Mouse (Mus musculus): Measurements from ENCODE around the gene Fuca1. TPM values are rescaled to one million over a fixed set of nuclear protein-coding genes. Genes with fewer than 3 reads are reported as not detected.

Gene Fuca1
- polyA plus RNA-seq, 1 experiment from 2014 or later, result 71.8 TPM

GRCm38 (mm10) chr4:135880018-135880417 is 40.5 kb upstream of the Fuca1 start:
- H3K4me3 ChIP-seq (replicated peaks), result no peak overlapping the region
- ATAC-seq (replicated peaks; ENCODE audit: low FRiP score), result no peak
- no peak overlapping the region for H3K27ac ChIP-seq
- no peaks in the 10 kb centered on the region for H3K36me3 ChIP-seq
- H3K9me3 ChIP-seq (replicated peaks), result no peaks in the 10 kb centered on the region
- H3K4me2 ChIP-seq, result no peak overlapping the region
- H3K4me1 ChIP-seq, result peaks cover 38% of the 10 kb centered on the region
- no peak overlapping the region for H3K9ac ChIP-seq
- WGBS, result 98% methylated on average over 6 of the region's 6 CpGs
- H3K27me3 ChIP-seq, result no peaks in the 10 kb centered on the region

DNA sequence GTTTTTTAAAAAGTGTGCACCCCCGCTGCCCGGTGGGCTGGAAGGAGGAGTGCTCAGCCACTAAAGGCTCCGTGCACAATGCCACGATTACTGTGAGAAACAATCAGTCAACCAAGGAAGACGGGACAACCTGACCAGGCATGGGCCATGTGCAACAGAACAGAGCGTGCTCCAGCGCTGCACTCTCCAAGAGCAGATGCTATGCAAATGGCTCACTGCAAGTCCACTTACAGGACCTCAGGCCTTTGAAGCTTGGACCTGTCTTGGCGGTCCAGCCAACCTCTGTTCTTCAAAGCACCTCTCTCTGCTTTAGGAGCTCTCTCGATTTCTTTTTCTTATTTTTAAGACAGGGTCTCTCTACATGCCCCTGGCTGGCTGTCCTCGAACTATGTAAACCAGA is 40.0 kb upstream of the Fuca1 start:
- Histone ChIP-seq H3K4me3 (replicated peaks) (no peak overlapping the region), H3K27ac (no peak overlapping the region), H3K36me3 (no peaks in the 10 kb centered on the region), H3K27me3 (no peaks in the 10 kb centered on the region), H3K4me1 (peaks cover 33% of the 10 kb centered on the region), H3K4me2 (no peak overlapping the region), H3K9me3 (replicated peaks) (no peaks in the 10 kb centered on the region), H3K9ac (no peak overlapping the region)
- ATAC-seq (replicated peaks; ENCODE audit: low FRiP score), result no peak
- WGBS, result 75% methylated on average over 10 of the region's 10 CpGs

DNA sequence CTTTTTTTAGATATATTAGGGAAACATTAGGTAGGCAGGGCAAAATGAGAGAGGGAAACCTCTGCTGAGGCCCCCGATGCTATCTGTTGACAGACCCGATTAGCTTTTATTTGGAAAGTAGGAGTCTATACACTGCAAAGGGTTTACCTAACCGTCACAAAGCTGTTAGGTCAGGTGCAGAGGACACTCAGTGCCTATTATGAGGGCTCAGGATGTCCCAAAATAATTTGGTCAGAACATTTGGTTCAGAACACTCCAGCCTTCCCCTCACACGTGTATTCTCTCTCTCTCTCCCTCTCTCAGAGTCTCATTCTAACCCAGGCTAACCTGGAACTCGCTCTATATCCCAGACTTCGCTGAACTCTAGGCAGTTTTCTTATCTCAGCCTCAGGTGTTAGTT is 38.5 kb upstream of the Fuca1 start:
- WGBS, result 76% methylated on average over 6 of the region's 6 CpGs
- H3K27ac ChIP-seq, result no peak overlapping the region

DNA sequence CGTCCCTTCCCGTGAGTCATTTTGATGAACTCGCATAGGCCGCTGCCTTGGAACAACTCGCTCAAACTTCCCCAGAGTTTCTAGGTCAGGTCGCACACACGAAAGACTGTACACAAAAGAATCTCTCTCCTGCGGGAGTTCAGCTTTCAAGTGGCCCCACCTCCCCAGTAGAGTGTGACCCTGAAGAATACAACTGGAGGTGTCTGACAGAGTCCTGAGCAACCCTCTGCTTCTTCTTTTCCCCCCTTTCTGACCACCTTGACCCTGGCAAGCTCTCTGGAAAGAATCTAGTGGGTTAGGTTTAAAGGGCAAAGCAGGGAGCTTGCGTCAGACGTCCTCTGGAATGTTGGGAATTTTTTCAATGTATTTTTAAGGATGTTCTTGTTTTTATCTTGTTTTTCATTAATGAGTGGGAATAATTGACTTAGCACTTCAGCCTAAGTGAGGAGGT is 37.1 kb upstream of the Fuca1 start:
- no peak for ATAC-seq (replicated peaks; ENCODE audit: low FRiP score)
- no peak overlapping the region for H3K9ac ChIP-seq
- H3K36me3 ChIP-seq, result no peaks in the 10 kb centered on the region
- no peaks in the 10 kb centered on the region for H3K27me3 ChIP-seq
- WGBS, result 27% methylated on average over 10 of the region's 10 CpGs
- no peak overlapping the region for H3K4me2 ChIP-seq
- no peak overlapping the region for H3K4me3 ChIP-seq (replicated peaks)
- peaks cover 17% of the 10 kb centered on the region for H3K4me1 ChIP-seq
- H3K9me3 ChIP-seq (replicated peaks), result no peaks in the 10 kb centered on the region
- peak overlapping the region; percentile 62 for H3K27ac ChIP-seq

More for the DNA sequence above, 38.5 kb upstream of the Fuca1 start:
- H3K4me3 ChIP-seq (replicated peaks), result no peak overlapping the region
- H3K9ac ChIP-seq, result no peak overlapping the region
- no peak overlapping the region for H3K4me2 ChIP-seq
- no peaks in the 10 kb centered on the region for H3K9me3 ChIP-seq (replicated peaks)
- H3K27me3 ChIP-seq, result no peaks in the 10 kb centered on the region
- peaks cover 18% of the 10 kb centered on the region for H3K4me1 ChIP-seq
- H3K36me3 ChIP-seq, result no peaks in the 10 kb centered on the region
- ATAC-seq (replicated peaks; ENCODE audit: low FRiP score), result no peak

DNA sequence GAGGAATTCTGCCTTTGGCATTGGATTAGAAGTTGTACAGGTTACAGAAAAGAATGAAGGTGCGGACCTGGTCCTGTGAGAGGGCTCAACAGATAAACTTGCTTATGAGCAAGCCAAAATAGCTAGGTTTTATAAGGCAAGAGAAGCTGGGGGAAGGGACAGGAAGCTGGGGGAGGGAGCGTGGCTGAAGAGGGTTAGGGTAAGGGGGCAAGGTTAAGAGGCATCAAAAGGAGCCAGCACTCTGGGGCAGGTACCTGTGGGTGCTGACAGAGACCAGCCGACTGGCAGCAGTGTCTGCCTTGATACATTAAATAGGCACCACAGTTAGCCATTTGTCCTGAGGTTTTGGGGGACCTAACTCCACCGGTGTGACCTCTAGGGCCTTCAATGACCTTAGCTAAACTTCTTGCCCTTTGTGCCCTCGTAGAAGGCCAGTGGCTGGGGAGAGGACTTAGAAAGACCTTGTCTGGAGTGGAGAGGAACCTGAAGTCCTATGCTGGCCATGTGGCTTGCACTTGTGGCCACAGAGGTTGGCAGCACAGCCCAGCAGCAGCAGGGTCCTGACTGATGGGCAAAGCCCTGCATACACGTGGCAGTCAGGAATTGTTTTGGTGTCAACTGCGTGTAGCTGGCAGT is 36.5 kb upstream of the Fuca1 start:
- H3K36me3 ChIP-seq, result no peaks in the 10 kb centered on the region
- 45% methylated on average over 7 of the region's 7 CpGs for whole genome bisulfite sequencing
- H3K27ac ChIP-seq, result peak overlapping the region; percentile 62; the same call in 1 of the 2 replicates

GRCm38 (mm10) chr4:135884531-135884930 is 36.0 kb upstream of the Fuca1 start:
- Histone ChIP-seq H3K27me3 (no peaks in the 10 kb centered on the region), H3K36me3 (no peaks in the 10 kb centered on the region), H3K9ac (no peak overlapping the region), H3K9me3 (replicated peaks) (no peaks in the 10 kb centered on the region), H3K4me3 (replicated peaks) (no peak overlapping the region), H3K27ac (no peak overlapping the region), H3K4me2 (no peak overlapping the region), H3K4me1 (peaks cover 17% of the 10 kb centered on the region)
- ATAC-seq (replicated peaks; ENCODE audit: low FRiP score), result no peak
- 55% methylated on average over 6 of the region's 6 CpGs for WGBS

More for the DNA sequence above, 36.5 kb upstream of the Fuca1 start:
- no peaks in the 10 kb centered on the region for H3K27me3 ChIP-seq
- H3K4me3 ChIP-seq (replicated peaks), result no peak overlapping the region
- H3K9me3 ChIP-seq (replicated peaks), result no peaks in the 10 kb centered on the region
- peaks cover 17% of the 10 kb centered on the region for H3K4me1 ChIP-seq
- no peak overlapping the region for H3K9ac ChIP-seq
- H3K4me2 ChIP-seq, result no peak overlapping the region
- no peak for ATAC-seq (replicated peaks; ENCODE audit: low FRiP score)

DNA sequence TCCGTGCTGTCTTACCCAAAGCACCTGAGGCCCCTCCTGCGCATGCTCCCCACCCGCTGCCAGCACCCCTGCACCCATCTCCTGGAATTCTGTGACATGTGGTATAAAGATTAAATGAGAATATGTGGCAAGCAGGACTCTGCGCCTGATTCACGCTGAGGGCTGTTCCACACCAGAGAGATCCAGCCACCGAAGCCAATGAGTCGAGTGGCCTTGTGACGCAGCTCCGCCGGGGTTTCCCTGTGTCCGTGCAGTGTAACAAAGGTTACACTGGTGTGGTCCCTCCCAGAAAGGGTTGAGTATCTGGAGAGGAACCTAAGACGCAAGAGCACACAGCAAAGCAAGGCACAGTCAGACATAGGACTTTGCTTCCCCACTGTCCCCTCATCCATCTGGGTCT is 34.9 kb upstream of the Fuca1 start:
- no peak overlapping the region for H3K9ac ChIP-seq
- H3K4me3 ChIP-seq (replicated peaks), result no peak overlapping the region
- no peaks in the 10 kb centered on the region for H3K27me3 ChIP-seq
- 92% methylated on average over 12 of the region's 12 CpGs for WGBS
- peaks cover 14% of the 10 kb centered on the region for H3K4me1 ChIP-seq
- H3K4me2 ChIP-seq, result no peak overlapping the region
- H3K27ac ChIP-seq, result no peak overlapping the region
- H3K9me3 ChIP-seq (replicated peaks), result no peaks in the 10 kb centered on the region
- H3K36me3 ChIP-seq, result no peaks in the 10 kb centered on the region
- no peak for ATAC-seq (replicated peaks; ENCODE audit: low FRiP score)

- Histone ChIP-seq H3K4me3 (replicated peaks) (no peak overlapping the region), H3K4me1 (peaks cover 14% of the 10 kb centered on the region), H3K9ac (no peak overlapping the region), H3K36me3 (no peaks in the 10 kb centered on the region), H3K27me3 (no peaks in the 10 kb centered on the region), H3K27ac (no peak overlapping the region), H3K9me3 (replicated peaks) (no peaks in the 10 kb centered on the region), H3K4me2 (no peak overlapping the region)
- no peak for ATAC-seq (replicated peaks; ENCODE audit: low FRiP score)
- WGBS, result 85% methylated on average over 4 of the region's 4 CpGs
Observed at GRCm38 (mm10) chr4:135886184-135886583, 34.4 kb upstream of the Fuca1 start.

- Histone ChIP-seq H3K9me3 (replicated peaks) (no peaks in the 10 kb centered on the region), H3K27ac (no peak overlapping the region), H3K9ac (no peak overlapping the region), H3K36me3 (no peaks in the 10 kb centered on the region), H3K4me1 (peaks cover 8% of the 10 kb centered on the region), H3K4me2 (no peak overlapping the region), H3K4me3 (replicated peaks) (no peak overlapping the region), H3K27me3 (no peaks in the 10 kb centered on the region)
- WGBS, result 91% methylated on average over 24 of the region's 24 CpGs
- no peak for ATAC-seq (replicated peaks; ENCODE audit: low FRiP score)
Observed at GRCm38 (mm10) chr4:135888448-135889057, 32.0 kb upstream of the Fuca1 start.

- Histone ChIP-seq H3K9ac (no peak overlapping the region), H3K27ac (no peak overlapping the region), H3K4me1 (peaks cover under 1% of the 10 kb centered on the region; the same call in 1 of the 2 replicates), H3K4me2 (no peak overlapping the region), H3K27me3 (no peaks in the 10 kb centered on the region), H3K36me3 (no peaks in the 10 kb centered on the region), H3K4me3 (replicated peaks) (no peak overlapping the region), H3K9me3 (replicated peaks) (no peaks in the 10 kb centered on the region)
- ATAC-seq (replicated peaks; ENCODE audit: low FRiP score), result no peak
- 81% methylated on average over 7 of the region's 7 CpGs for WGBS
Observed at GRCm38 (mm10) chr4:135889146-135889883, 31.2 kb upstream of the Fuca1 start.

DNA sequence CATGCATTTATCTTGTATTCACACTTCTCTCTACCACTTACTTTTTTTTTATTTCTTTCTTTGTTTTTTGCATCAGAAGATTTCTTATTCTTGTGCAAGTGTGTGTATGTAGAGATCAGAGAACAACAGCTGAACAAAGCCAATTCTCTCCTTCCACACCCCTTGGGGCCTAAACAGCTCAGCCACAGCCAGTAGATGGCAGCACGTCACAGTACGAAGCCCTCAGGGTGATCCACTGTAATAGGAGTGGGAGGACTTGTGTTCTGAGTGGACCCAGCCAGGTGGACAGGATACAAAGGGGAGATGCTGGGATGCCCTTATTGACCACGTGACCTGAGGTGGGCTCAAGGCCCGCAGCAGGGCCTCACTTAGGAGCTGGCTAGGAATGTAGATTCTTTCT is 30.7 kb upstream of the Fuca1 start:
- Histone ChIP-seq H3K4me1 (no peaks in the 10 kb centered on the region), H3K9me3 (replicated peaks) (no peaks in the 10 kb centered on the region), H3K4me2 (no peak overlapping the region), H3K27me3 (no peaks in the 10 kb centered on the region), H3K9ac (no peak overlapping the region), H3K27ac (no peak overlapping the region), H3K4me3 (replicated peaks) (no peak overlapping the region), H3K36me3 (no peaks in the 10 kb centered on the region)
- ATAC-seq (replicated peaks; ENCODE audit: low FRiP score), result peak; percentile 74; the same call in 1 of the 2 replicates
- 4% methylated on average over 4 of the region's 4 CpGs for WGBS

- no peak for ATAC-seq (replicated peaks; ENCODE audit: low FRiP score)
- Histone ChIP-seq H3K9ac (no peak overlapping the region), H3K27me3 (no peaks in the 10 kb centered on the region), H3K9me3 (replicated peaks) (no peaks in the 10 kb centered on the region), H3K4me3 (replicated peaks) (no peak overlapping the region), H3K4me2 (no peak overlapping the region), H3K36me3 (no peaks in the 10 kb centered on the region), H3K4me1 (no peaks in the 10 kb centered on the region), H3K27ac (no peak overlapping the region)
- 94% methylated on average over 2 of the region's 2 CpGs for WGBS
Observed at GRCm38 (mm10) chr4:135891539-135891938, 29.0 kb upstream of the Fuca1 start.
